In the genomic region with DNA sequence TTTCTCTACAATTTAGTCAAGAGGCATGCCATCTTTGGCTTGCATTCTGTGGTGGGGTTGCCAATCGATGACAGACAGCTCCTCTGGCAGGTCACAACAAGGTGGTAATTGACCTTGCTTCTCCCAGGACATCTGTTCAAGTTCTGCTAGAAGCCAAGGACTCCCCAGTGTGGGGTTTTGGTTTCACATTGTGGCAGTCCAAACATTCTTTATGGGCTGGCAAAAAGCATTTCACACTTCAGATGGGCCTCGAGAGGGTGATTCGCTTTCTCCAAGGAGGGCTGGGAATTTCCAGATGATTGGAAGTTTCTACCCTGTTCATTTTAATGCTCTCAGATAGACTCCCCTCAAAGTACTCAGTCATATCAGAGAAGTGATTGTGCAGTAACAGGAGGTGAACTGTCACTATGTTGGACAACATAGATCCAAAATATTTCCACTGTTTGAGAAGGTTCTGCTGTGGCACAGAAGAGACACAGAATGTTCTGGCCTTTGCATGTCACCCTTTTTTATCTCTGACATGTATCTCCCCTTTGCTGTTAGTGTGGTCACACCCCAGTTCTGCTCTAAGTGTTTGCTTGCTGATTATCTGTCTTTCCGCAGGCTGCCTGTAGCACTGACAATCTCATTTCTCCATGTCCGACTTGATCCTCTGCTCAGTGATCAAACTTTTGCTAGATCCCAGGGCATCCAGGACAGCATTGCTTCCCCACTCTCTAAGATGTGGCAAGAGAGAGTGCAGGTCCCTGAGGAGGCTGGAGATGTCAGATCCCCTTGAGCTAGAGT, we compare ENCODE assay signal across 19 mouse cellular contexts.
DNase-seq lines count a peak whose midpoint lies in the region; ATAC-seq and TF ChIP-seq lines count a peak whose summit lies in the region.
"Had no signal": no experiment of that assay in that cellular context is flagged by ENCODE, and none has a peak within 500 bp of the region (broad histone marks: within the 10 kb centered on the region; RNA-seq: fewer than 3 reads in every experiment).

No protein-coding gene starts in this region.

- 44% methylated on average over 5 of the region's 5 CpGs for WGBS in liver, embryonic 14.5 days (ENCODE audit: insufficient replicate concordance)

- no peak overlapping the region for H3K9ac ChIP-seq in liver, embryonic 14.5 days (replicated peaks)
- H3K9ac ChIP-seq: heart, embryonic 13.5 days; hindbrain, embryonic 13.5 days; limb, embryonic 15.5 days had no signal

- H3K4me2 ChIP-seq in liver, embryonic 14.5 days (ENCODE audit: low read depth), result no peak overlapping the region
- H3K4me2 ChIP-seq: heart, embryonic 13.5 days; hindbrain, embryonic 13.5 days; limb, embryonic 15.5 days had no signal

- TF ChIP-seq CTCF in liver, embryonic 14.5 days (IDR thresholded peaks at IDR 0.05; ENCODE audit: low read depth), result no peak

- TF ChIP-seq EP300 in liver, embryonic 14.5 days (IDR thresholded peaks at IDR 0.05; ENCODE audit: low read depth), result peak; percentile 29; the same call in 1 of the 2 replicates

- peak; percentile 75 for ATAC-seq in liver, embryonic 14.5 days (ENCODE audit: insufficient read depth)
- ATAC-seq: intestine, embryonic 16.5 days; midbrain, embryonic 16.5 days had no signal

- no peak overlapping the region for H3K27ac ChIP-seq in liver, embryonic 14.5 days
- H3K27ac ChIP-seq: heart, embryonic 13.5 days; hindbrain, embryonic 13.5 days; kidney, postnatal 0 days; limb, embryonic 15.5 days had no signal

- peaks cover 0 to 8% of the 10 kb centered on the region in 2 experiments; a peak in 2 of 4 replicates for H3K4me1 ChIP-seq in liver, embryonic 14.5 days (replicated peaks; ENCODE audit: control insufficient read depth in 2 of 2, insufficient read depth in 2 of 2, low read length in 1 of 2)
- H3K4me1 ChIP-seq: heart, embryonic 13.5 days; hindbrain, embryonic 13.5 days had no signal

- H3K4me3 ChIP-seq in liver, embryonic 14.5 days (ENCODE audit: insufficient read depth in 1 of 2, low read depth in 2 of 2, low read length in 2 of 2), result no peak overlapping the region
- H3K4me3 ChIP-seq: heart, embryonic 13.5 days; hindbrain, embryonic 13.5 days; limb, embryonic 15.5 days had no signal

- no peaks in the 10 kb centered on the region for H3K36me3 ChIP-seq in liver, embryonic 14.5 days (replicated peaks; ENCODE audit: control insufficient read depth, insufficient read depth, low read depth)
- H3K36me3 ChIP-seq: heart, embryonic 13.5 days; hindbrain, embryonic 13.5 days; limb, embryonic 15.5 days had no signal

- peak; percentile 22 for DNase-seq in cerebellum, adult 11-12 months
- no peak for DNase-seq in cerebellum, postnatal 36 days
- DNase-seq in 3T3-L1 (ENCODE audit: low read depth, low spot score), result peak; percentile 15
- peak; percentile 38 for DNase-seq in cerebellum, adult 9-10 months
- peak; percentile 2 to 13 (median 3) for DNase-seq in liver, embryonic 14.5 days (ENCODE audit: low read depth in 3 of 3, low spot score in 3 of 3)
- DNase-seq in lung, postnatal 4 days, result no peak
- no peak for DNase-seq in thymus, postnatal 36 days
- no peak for DNase-seq in right cerebral cortex, postnatal 36 days (ENCODE audit: low spot score in 2 of 2)
- DNase-seq: adrenal gland, postnatal 10 days; B cell, adult 2 months; embryo, embryonic 11 days; lung, postnatal 36 days; thymus, postnatal 4 days had no signal

- H3K27me3 ChIP-seq in liver, embryonic 14.5 days (ENCODE audit: control insufficient read depth, insufficient read depth, low read length), result no peaks in the 10 kb centered on the region
- H3K27me3 ChIP-seq: heart, embryonic 13.5 days; hindbrain, embryonic 13.5 days; limb, embryonic 15.5 days had no signal

- H3K9me3 ChIP-seq in liver, embryonic 14.5 days (ENCODE audit: control insufficient read depth, low read length), result no peaks in the 10 kb centered on the region
- H3K9me3 ChIP-seq: heart, embryonic 13.5 days; hindbrain, embryonic 13.5 days; limb, embryonic 15.5 days had no signal

Comparison
In these comparisons a context has a peak if more than half of its experiments do, and no peak if none do; other contexts are left out.
1. DNase-seq: peak in cerebellum, adult 11-12 months (single experiment), 3T3-L1 (single experiment), cerebellum, adult 9-10 months (single experiment) and liver, embryonic 14.5 days (3 of 3); none in cerebellum, postnatal 36 days (0 of 2), lung, postnatal 4 days (0 of 2), thymus, postnatal 36 days (0 of 2) and right cerebral cortex, postnatal 36 days (0 of 2).